Mouse (Mus musculus): ENCODE results near the gene Daxx.
A peak's percentile ranks its signal among the peaks of the same experiment; 100 is the strongest.
"Not testable (repeated sequence)": the region's sequence is repeated elsewhere in the genome, so short reads cannot be mapped to it uniquely, and the experiment has no call there.

The Daxx gene

GRCm38 (mm10) chr17:33909077-33909868, at the start of gene Daxx:
Gene Daxx, plus strand, starts transcription at chr17:33909414.
- peak; percentile 97 for DNase-seq (ENCODE audit: low spot score)

DNA sequence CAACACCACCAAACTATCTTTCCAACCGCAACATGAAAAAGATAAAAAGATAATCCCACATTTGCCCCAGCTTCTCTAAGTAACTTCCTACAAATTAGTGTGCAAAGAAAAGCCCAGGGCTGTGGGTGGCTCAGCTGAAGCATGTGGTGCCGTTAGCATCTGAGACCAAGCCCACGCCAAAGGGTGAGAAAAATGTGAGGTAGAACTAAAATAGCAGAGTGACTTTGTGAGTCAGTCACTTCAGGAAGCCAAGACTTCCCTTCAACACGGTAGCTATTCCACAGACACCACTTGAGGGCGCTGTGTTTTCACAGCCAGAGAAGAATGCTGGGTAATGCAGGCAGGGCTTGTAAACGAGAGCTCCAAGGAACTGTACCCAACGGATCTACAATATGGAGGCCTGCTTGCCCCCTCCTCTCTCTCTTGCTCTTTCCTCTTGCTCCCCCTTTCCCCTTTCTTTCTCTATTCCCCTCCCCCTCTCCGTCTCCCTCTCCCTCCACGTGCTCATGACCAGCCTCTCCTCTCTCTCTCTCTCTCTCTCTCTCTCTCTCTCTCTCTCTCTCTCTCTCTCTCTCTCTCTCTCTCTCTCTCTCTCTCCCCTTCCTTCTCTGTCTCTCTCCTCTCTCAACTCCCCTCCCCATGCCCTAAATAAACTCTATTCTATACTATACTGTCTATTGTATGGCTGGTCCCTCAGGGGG, 43.7 kb upstream of the Daxx start:
- DNase-seq (ENCODE audit: low spot score): peak; percentile 80

GRCm38 (mm10) chr17:33873537-33873936, 35.7 kb upstream of the Daxx start, which contains the start of gene Gm7029:
Gene Gm7029, plus strand, starts transcription at chr17:33873837.
- not testable (repeated sequence) for DNase-seq (ENCODE audit: low spot score)

- no peak for DNase-seq (ENCODE audit: low spot score)
Observed at GRCm38 (mm10) chr17:33874411-33874810, 34.8 kb upstream of the Daxx start.

- DNase-seq (ENCODE audit: low spot score): not testable (repeated sequence)
Observed at GRCm38 (mm10) chr17:33875797-33876196, 33.4 kb upstream of the Daxx start.

- DNase-seq (ENCODE audit: low spot score): not testable (repeated sequence)
Observed at GRCm38 (mm10) chr17:33884320-33884719, 24.9 kb upstream of the Daxx start.

DNA sequence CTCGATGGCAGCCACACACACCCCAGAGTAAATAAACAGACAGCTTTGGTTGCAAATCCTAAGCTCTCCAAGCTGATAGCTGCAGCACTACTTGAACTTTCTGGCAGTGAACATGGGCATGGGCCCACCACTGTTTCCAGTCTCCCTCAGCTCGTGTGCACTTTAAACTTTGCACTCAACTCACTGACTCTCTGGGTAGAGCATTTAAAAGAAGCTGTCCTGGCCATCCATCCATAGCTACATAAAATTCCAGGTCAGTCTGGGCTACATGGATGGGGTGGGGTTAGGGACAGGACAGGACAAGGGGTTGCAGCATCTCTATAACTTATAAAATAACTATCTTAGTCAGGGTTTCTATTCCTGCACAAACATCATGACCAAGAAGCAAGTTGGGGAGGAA, 21.4 kb upstream of the Daxx start:
- not testable (repeated sequence) for DNase-seq (ENCODE audit: low spot score)

- DNase-seq (ENCODE audit: low spot score): not testable (repeated sequence)
Observed at GRCm38 (mm10) chr17:33888230-33888629, 21.0 kb upstream of the Daxx start.

GRCm38 (mm10) chr17:33889941-33890532, 19.2 kb upstream of the Daxx start:
- not testable (repeated sequence) for DNase-seq (ENCODE audit: low spot score)

DNA sequence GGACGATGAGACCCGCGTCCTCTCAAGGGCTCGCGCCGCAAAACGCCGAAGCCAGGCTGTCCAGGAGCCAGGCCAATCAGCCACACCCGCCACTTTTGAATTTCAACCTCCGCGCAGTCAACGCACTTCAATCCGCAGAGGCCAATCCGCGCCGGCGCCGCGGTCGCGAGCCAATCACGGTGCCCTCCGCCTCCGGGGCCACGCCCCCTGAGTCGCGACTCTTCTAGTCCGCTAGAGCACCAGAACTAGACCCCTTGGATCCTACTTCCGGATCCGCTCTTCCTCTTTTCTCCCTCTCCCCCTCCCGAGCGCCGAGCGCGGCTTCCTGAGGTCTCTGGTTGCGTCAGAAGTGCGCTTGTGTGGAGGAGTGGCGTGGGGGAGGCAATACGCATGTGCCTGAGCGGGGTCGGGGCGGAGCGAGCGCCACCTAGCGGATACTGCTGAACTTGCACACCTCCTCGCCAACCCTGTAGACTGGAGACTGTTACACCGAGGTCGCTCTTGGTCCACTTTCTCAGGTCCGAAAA, 18.6 kb upstream of the Daxx start, which contains the start of gene Kifc1:
Gene Kifc1 (minus strand): TSS at position 129 of the 527 bp plus-strand sequence.
- DNase-seq (ENCODE audit: low spot score): peak; percentile 99

DNA sequence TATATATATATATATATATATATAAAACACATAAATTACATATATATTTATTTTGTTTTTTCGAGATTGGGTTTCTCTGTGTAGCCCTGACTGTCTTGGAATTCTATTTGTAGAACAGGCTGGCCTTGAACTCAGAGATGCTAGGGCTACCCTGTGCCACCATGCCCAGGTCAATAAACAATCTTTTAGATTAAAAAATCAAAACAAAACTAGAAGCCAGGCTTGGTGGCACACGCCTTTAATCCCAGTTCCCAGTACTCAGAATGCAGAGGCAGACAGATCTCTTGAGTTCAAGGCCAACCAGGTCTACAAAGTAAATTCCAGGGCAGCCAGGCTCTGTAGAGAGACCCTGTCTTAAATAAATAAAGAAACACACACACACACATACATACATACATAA, 17.9 kb upstream of the Daxx start:
- no peak for DNase-seq (ENCODE audit: low spot score)

GRCm38 (mm10) chr17:33891892-33892291, 17.3 kb upstream of the Daxx start:
- DNase-seq (ENCODE audit: low spot score): not testable (repeated sequence)

- no peak for DNase-seq (ENCODE audit: low spot score)
Observed at GRCm38 (mm10) chr17:33892429-33892828, 16.8 kb upstream of the Daxx start.

GRCm38 (mm10) chr17:33893011-33893410, 16.2 kb upstream of the Daxx start:
- DNase-seq (ENCODE audit: low spot score): not testable (repeated sequence)

GRCm38 (mm10) chr17:33897114-33897794, 12.0 kb upstream of the Daxx start:
- DNase-seq (ENCODE audit: low spot score): no peak

- DNase-seq (ENCODE audit: low spot score): not testable (repeated sequence)
Observed at GRCm38 (mm10) chr17:33898193-33898592, 11.0 kb upstream of the Daxx start.

GRCm38 (mm10) chr17:33899642-33900041, 9.6 kb upstream of the Daxx start:
- DNase-seq (ENCODE audit: low spot score): no peak

GRCm38 (mm10) chr17:33900281-33900988, 8.8 kb upstream of the Daxx start:
- no peak for DNase-seq (ENCODE audit: low spot score)

DNA sequence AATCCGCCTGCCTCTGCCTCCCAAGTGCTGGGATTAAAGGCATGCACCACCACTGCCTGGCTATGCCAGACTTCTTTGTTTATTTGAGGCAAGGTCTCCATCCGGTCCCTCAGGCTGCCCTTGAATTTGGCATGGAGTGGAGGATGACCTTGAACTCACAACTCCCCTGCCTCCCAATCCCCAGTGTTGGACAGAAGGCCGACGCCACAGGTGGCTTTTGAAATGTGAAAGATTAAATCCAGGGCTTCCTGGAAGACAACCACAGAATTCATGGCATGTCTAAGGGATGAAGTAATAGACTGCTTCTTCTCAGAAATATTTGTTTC, 8.3 kb upstream of the Daxx start:
- no peak for DNase-seq (ENCODE audit: low spot score)

- no peak for DNase-seq (ENCODE audit: low spot score)
Observed at GRCm38 (mm10) chr17:33901653-33902052, 7.6 kb upstream of the Daxx start.

DNA sequence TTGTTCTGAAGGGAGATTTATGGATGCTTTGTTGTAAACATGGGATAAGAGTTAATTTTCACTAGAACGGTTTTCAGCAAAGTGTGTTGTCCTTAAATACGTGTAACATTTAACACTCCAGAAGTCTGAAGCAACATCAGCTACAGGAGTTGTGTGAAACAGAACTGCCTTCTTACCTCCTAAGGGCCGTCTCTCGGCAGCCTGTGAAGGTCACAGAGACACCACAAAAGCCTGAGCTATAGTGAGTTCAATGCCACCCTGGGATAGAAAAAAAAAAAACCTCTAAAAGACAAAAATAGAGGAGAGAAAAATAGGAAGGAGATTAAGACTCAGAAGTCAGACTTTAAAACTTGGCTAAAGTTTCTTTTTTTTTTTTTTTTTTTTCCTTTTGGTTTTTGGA, 7.1 kb upstream of the Daxx start:
- no peak for DNase-seq (ENCODE audit: low spot score)

Data from left cerebral cortex, adult 11 months (tissue).